In genomic region chr10:39066061-39066460, GRCm38 (mm10) we compare ENCODE assay signal across 26 mouse cellular contexts.
DNase-seq lines count a peak whose midpoint lies in the region; ATAC-seq and TF ChIP-seq lines count a peak whose summit lies in the region.
"Had no signal": no experiment of that assay in that cellular context is flagged by ENCODE, and none has a peak within 500 bp of the region (broad histone marks: within the 10 kb centered on the region; RNA-seq: fewer than 3 reads in every experiment).

No protein-coding gene starts in this region.

- no peak overlapping the region for H3K4me2 ChIP-seq in heart, embryonic 12.5 days
- H3K4me2 ChIP-seq in stomach, postnatal 0 days (replicated peaks; ENCODE audit: low read depth) = no peak overlapping the region
- H3K4me2 ChIP-seq: embryonic facial prominence, embryonic 12.5 days; embryonic facial prominence, embryonic 15.5 days; heart, embryonic 13.5 days; hindbrain, embryonic 14.5 days had no signal

- peak; percentile 42 to 46 for DNase-seq in heart, adult 2 months
- peak; percentile 41 to 44 for DNase-seq in heart, adult 9 months (ENCODE audit: low spot score in 2 of 2)
- peak; percentile 36 to 39 for DNase-seq in heart, postnatal 14 days
- DNase-seq in stomach, postnatal 0 days (ENCODE audit: low spot score) = no peak
- DNase-seq in urinary bladder, postnatal 4 days (ENCODE audit: low spot score in 2 of 2) = no peak
- DNase-seq in right cerebral cortex, postnatal 4 days = no peak
- DNase-seq: adrenal gland, adult 2 months; adrenal gland, postnatal 14 days; cerebellum, adult 11 months; cerebellum, adult 2 months; cerebellum, adult 9-11 months; cerebellum, postnatal 25 days; forebrain, postnatal 0 days; gastrocnemius, adult 2 months; gastrocnemius, postnatal 14 days; kidney, adult 8-10 months had no signal

- H3K4me1 ChIP-seq in heart, adult 2 months (ENCODE audit: control insufficient read depth, insufficient read depth, low read length) = peaks cover 2% of the 10 kb centered on the region; the same call in 1 of the 2 replicates
- no peaks in the 10 kb centered on the region for H3K4me1 ChIP-seq in heart, embryonic 12.5 days (replicated peaks)
- H3K4me1 ChIP-seq in stomach, postnatal 0 days (replicated peaks; ENCODE audit: control insufficient read depth, insufficient read depth) = no peaks in the 10 kb centered on the region
- H3K4me1 ChIP-seq: embryonic facial prominence, embryonic 12.5 days; embryonic facial prominence, embryonic 15.5 days; heart, embryonic 13.5 days had no signal

- TF ChIP-seq CTCF in heart, adult 2 months (IDR thresholded peaks at IDR 0.05) = no peak
- no peak for TF ChIP-seq CTCF in stomach, postnatal 0 days (IDR thresholded peaks at IDR 0.05; ENCODE audit: low read depth)

- ATAC-seq in heart, embryonic 12.5 days (ENCODE audit: insufficient number of reproducible peaks, low FRiP score) = no peak
- ATAC-seq in stomach, postnatal 0 days (ENCODE audit: low FRiP score, low TSS enrichment) = no peak
- ATAC-seq: CD4-positive, CD25-positive, alpha-beta regulatory T cell, adult 4 months; forebrain, embryonic 14.5 days; forebrain, postnatal 0 days; hindbrain, postnatal 0 days; inflammation-experienced regulatory T-cells, adult 6 months; intestine, postnatal 0 days had no signal

- no peak overlapping the region for H3K9ac ChIP-seq in heart, adult 2 months (ENCODE audit: low read depth, low read length)
- no peak overlapping the region for H3K9ac ChIP-seq in heart, embryonic 12.5 days
- no peak overlapping the region for H3K9ac ChIP-seq in stomach, postnatal 0 days (ENCODE audit: low read length)
- H3K9ac ChIP-seq: embryonic facial prominence, embryonic 12.5 days; embryonic facial prominence, embryonic 15.5 days; forebrain, postnatal 0 days; heart, embryonic 13.5 days; hindbrain, embryonic 14.5 days had no signal

- H3K36me3 ChIP-seq in heart, adult 2 months (ENCODE audit: control insufficient read depth, insufficient read depth, low read length) = peaks cover 3% of the 10 kb centered on the region
- H3K36me3 ChIP-seq in heart, embryonic 12.5 days = peaks cover 60% of the 10 kb centered on the region
- no peaks in the 10 kb centered on the region for H3K36me3 ChIP-seq in stomach, postnatal 0 days (ENCODE audit: control insufficient read depth, insufficient read depth, low read length)

- WGBS in heart, adult 2 months = 69% methylated on average over 4 of the region's 4 CpGs
- 51% methylated on average over 4 of the region's 4 CpGs for WGBS in heart, embryonic 12.5 days
- WGBS in stomach, postnatal 0 days = 78% methylated on average over 4 of the region's 4 CpGs

- TF ChIP-seq POLR2A in heart, adult 2 months (IDR thresholded peaks at IDR 0.05; ENCODE audit: insufficient read depth, low read depth, low read length) = no peak

- intact Hi-C loops in heart, adult 2 months (cut with DNase I) = no loop called here
- intact Hi-C loops in heart, postnatal 14 days (cut with DNase I) = no loop called here

- no peaks in the 10 kb centered on the region for H3K9me3 ChIP-seq in heart, embryonic 12.5 days (replicated peaks)
- H3K9me3 ChIP-seq in stomach, postnatal 0 days (ENCODE audit: control insufficient read depth, low read length) = no peaks in the 10 kb centered on the region
- H3K9me3 ChIP-seq: embryonic facial prominence, embryonic 12.5 days; embryonic facial prominence, embryonic 15.5 days; heart, embryonic 13.5 days had no signal

- H3K27ac ChIP-seq in heart, adult 2 months = no peak overlapping the region
- no peak overlapping the region for H3K27ac ChIP-seq in heart, embryonic 12.5 days (ENCODE audit: poor library complexity, severe bottlenecking)
- peak overlapping the region; percentile 24; the same call in 1 of the 2 replicates for H3K27ac ChIP-seq in stomach, postnatal 0 days (replicated peaks)
- H3K27ac ChIP-seq: embryonic facial prominence, embryonic 12.5 days; embryonic facial prominence, embryonic 15.5 days; gastrocnemius, adult 2 months; heart, embryonic 13.5 days; hindbrain, embryonic 14.5 days; hindbrain, postnatal 0 days had no signal

- no peaks in the 10 kb centered on the region for H3K27me3 ChIP-seq in heart, adult 2 months (ENCODE audit: control insufficient read depth, insufficient read depth, low read length)
- H3K27me3 ChIP-seq in heart, embryonic 12.5 days (replicated peaks) = no peaks in the 10 kb centered on the region
- no peaks in the 10 kb centered on the region for H3K27me3 ChIP-seq in stomach, postnatal 0 days (ENCODE audit: control insufficient read depth, insufficient read depth, low read length)
- H3K27me3 ChIP-seq: embryonic facial prominence, embryonic 12.5 days; embryonic facial prominence, embryonic 15.5 days; heart, embryonic 13.5 days had no signal

- H3K4me3 ChIP-seq in heart, adult 2 months = no peak overlapping the region
- no peak overlapping the region for H3K4me3 ChIP-seq in heart, embryonic 12.5 days
- no peak overlapping the region for H3K4me3 ChIP-seq in stomach, postnatal 0 days (ENCODE audit: low read depth, low read length)
- H3K4me3 ChIP-seq: embryonic facial prominence, embryonic 12.5 days; embryonic facial prominence, embryonic 15.5 days; gastrocnemius, adult 2 months; heart, embryonic 13.5 days had no signal

- TF ChIP-seq EP300 in heart, adult 2 months (IDR thresholded peaks at IDR 0.05; ENCODE audit: insufficient read depth, low read depth, low read length) = no peak
- no peak for TF ChIP-seq EP300 in stomach, postnatal 0 days (optimal IDR thresholded peaks at IDR 0.05)

- no peaks in the 10 kb centered on the region for H3K79me2 ChIP-seq in heart, adult 2 months (replicated peaks; ENCODE audit: control insufficient read depth, insufficient read depth, low read length)

Comparison
In these comparisons a context has a peak if more than half of its experiments do, and no peak if none do; other contexts are left out.
1. DNase-seq: peak in heart, adult 2 months (2 of 2), heart, adult 9 months (2 of 2) and heart, postnatal 14 days (2 of 2); none in stomach, postnatal 0 days (single experiment), urinary bladder, postnatal 4 days (0 of 2) and right cerebral cortex, postnatal 4 days (single experiment).